Mouse (Mus musculus): ENCODE data around the gene Tex46. TPM values are rescaled to one million over a fixed set of nuclear protein-coding genes. Genes with fewer than 3 reads are reported as not detected.

Tex46 gene
- polyA plus RNA-seq, 2 experiments from 2014 or later: not detected

- ATAC-seq: no peak
These were observed 25.8 kb downstream of the Tex46 start for GRCm38 (mm10) chr4:136635995-136636394.

GRCm38 (mm10) chr4:136636511-136636910 lies 26.3 kb downstream of the Tex46 start:
- no peak for ATAC-seq

GRCm38 (mm10) chr4:136636983-136637562 lies 26.8 kb downstream of the Tex46 start:
- ATAC-seq: no peak

- ATAC-seq: no peak
These were observed 27.5 kb downstream of the Tex46 start for GRCm38 (mm10) chr4:136637563-136638229.

GRCm38 (mm10) chr4:136638230-136638750 lies 28.1 kb downstream of the Tex46 start:
- no peak for ATAC-seq

GRCm38 (mm10) chr4:136638890-136639289 lies 28.7 kb downstream of the Tex46 start:
- no peak for ATAC-seq

- ATAC-seq: no peak
These were observed 38.8 kb downstream of the Tex46 start for GRCm38 (mm10) chr4:136648922-136649479.

- ATAC-seq: no peak
These were observed 39.4 kb downstream of the Tex46 start for GRCm38 (mm10) chr4:136649480-136650196.

- ATAC-seq: no peak
These were observed 40.0 kb downstream of the Tex46 start for GRCm38 (mm10) chr4:136650261-136650660.

- no peak for ATAC-seq
These were observed 41.1 kb downstream of the Tex46 start for GRCm38 (mm10) chr4:136651357-136651811.

GRCm38 (mm10) chr4:136651882-136652527 lies 41.8 kb downstream of the Tex46 start:
- ATAC-seq: no peak

GRCm38 (mm10) chr4:136652528-136652910 lies 42.3 kb downstream of the Tex46 start:
- ATAC-seq: no peak

GRCm38 (mm10) chr4:136653019-136653418 lies 42.8 kb downstream of the Tex46 start:
- no peak for ATAC-seq

GRCm38 (mm10) chr4:136653692-136654234 lies 43.5 kb downstream of the Tex46 start:
- ATAC-seq: no peak

- ATAC-seq: no peak
These were observed 47.7 kb downstream of the Tex46 start for GRCm38 (mm10) chr4:136657914-136658313.

Other genes with a start within 250 kb of the Tex46 start
- under 1 TPM in 1 of 2 experiments, not detected in 1; 0.37 TPM for gene Htr1d, start 186.9 kb upstream of the Tex46 start, polyA plus RNA-seq (2017; shearing (Covaris generic))
- not detected for gene 6030445D17Rik, start 148.2 kb upstream of the Tex46 start, polyA plus RNA-seq (2017; shearing (Covaris generic))
- gene Luzp1, start 140.7 kb upstream of the Tex46 start, polyA plus RNA-seq (2017; shearing (Covaris generic)): 1 to 10 TPM; 4.7 to 7.4 TPM
- 10 to 100 TPM; 17.1 to 19.4 TPM for gene Kdm1a, start 7.7 kb upstream of the Tex46 start, polyA plus RNA-seq (2017; shearing (Covaris generic))
- not detected for gene Lactbl1, start 12.2 kb downstream of the Tex46 start, polyA plus RNA-seq (2017; shearing (Covaris generic))
- gene Ephb2, start 225.6 kb downstream of the Tex46 start, polyA plus RNA-seq (2017; shearing (Covaris generic)): not detected

Measured in activated CD4-positive, CD25-positive, alpha-beta regulatory T cell, adult 4 months (primary cell).